Mouse (Mus musculus): ENCODE results near the gene Rps2. TPM values are rescaled to one million over a fixed set of nuclear protein-coding genes. Genes with fewer than 3 reads are reported as not detected.

The Rps2 gene
- total RNA-seq, 2 experiments from 2014 or later, result 1,766 to 5,974 TPM

GRCm38 (mm10) chr17:24765016-24765905 is 47.3 kb downstream of the Rps2 start:
- ATAC-seq (replicated peaks; ENCODE audit: poor library complexity), result no peak

GRCm38 (mm10) chr17:24766266-24766875 is 48.5 kb downstream of the Rps2 start:
- ATAC-seq (replicated peaks; ENCODE audit: poor library complexity), result no peak

GRCm38 (mm10) chr17:24769146-24769545 is 51.2 kb downstream of the Rps2 start:
- ATAC-seq (replicated peaks; ENCODE audit: poor library complexity), result no peak

Other genes with a start within 250 kb of the Rps2 start
Only the 30 nearest of the 33 such genes appear.
- gene Mlst8, start 239.0 kb upstream of the Rps2 start, total RNA-seq (2015), result 9.2 TPM in 2 replicates
- gene Mlst8, start 239.0 kb upstream of the Rps2 start, total RNA-seq (2017), result 14.9 and 28.9 TPM in 2 replicates
- gene Caskin1, start 229.5 kb upstream of the Rps2 start, total RNA-seq (2015), result not detected in 2 replicates
- gene Caskin1, start 229.5 kb upstream of the Rps2 start, total RNA-seq (2017), result not detected in 2 replicates
- gene Traf7, start 190.2 kb upstream of the Rps2 start, total RNA-seq (2015), result 50.9 and 54.7 TPM in 2 replicates
- gene Traf7, start 190.2 kb upstream of the Rps2 start, total RNA-seq (2017), result 91.7 and 98.9 TPM in 2 replicates
- gene Rab26, start 183.9 kb upstream of the Rps2 start, total RNA-seq (2015), result 0.12 and 0.17 TPM in 2 replicates
- 0.14 and 0.71 TPM in 2 replicates for gene Rab26, start 183.9 kb upstream of the Rps2 start, total RNA-seq (2017)
- gene Pkd1, start 168.3 kb upstream of the Rps2 start, total RNA-seq (2015), result 7.4 and 10.6 TPM in 2 replicates
- gene Pkd1, start 168.3 kb upstream of the Rps2 start, total RNA-seq (2017), result 6.2 and 15.1 TPM in 2 replicates
- 64.3 and 66.9 TPM in 2 replicates for gene Tsc2, start 85.5 kb upstream of the Rps2 start, total RNA-seq (2015)
- 52.1 and 54.1 TPM in 2 replicates for gene Tsc2, start 85.5 kb upstream of the Rps2 start, total RNA-seq (2017)
- gene Nthl1, start 85.4 kb upstream of the Rps2 start, total RNA-seq (2015), result 5.7 and 6.7 TPM in 2 replicates
- gene Nthl1, start 85.4 kb upstream of the Rps2 start, total RNA-seq (2017), result 12.0 and 13.6 TPM in 2 replicates
- 1.2 and 2.6 TPM in 2 replicates for gene Slc9a3r2, start 67.8 kb upstream of the Rps2 start, total RNA-seq (2015)
- 1.4 and 1.6 TPM in 2 replicates for gene Slc9a3r2, start 67.8 kb upstream of the Rps2 start, total RNA-seq (2017)
- not detected in 2 replicates for gene Npw, start 59.7 kb upstream of the Rps2 start, total RNA-seq (2015)
- not detected in 2 replicates for gene Npw, start 59.7 kb upstream of the Rps2 start, total RNA-seq (2017)
- 25.0 and 29.1 TPM in 2 replicates for gene Zfp598, start 48.4 kb upstream of the Rps2 start, total RNA-seq (2015)
- 21.3 and 22.6 TPM in 2 replicates for gene Zfp598, start 48.4 kb upstream of the Rps2 start, total RNA-seq (2017)
- gene Syngr3, start 28.2 kb upstream of the Rps2 start, total RNA-seq (2015), result not detected in 2 replicates
- not detected in 2 replicates for gene Syngr3, start 28.2 kb upstream of the Rps2 start, total RNA-seq (2017)
- gene Gfer, start 22.0 kb upstream of the Rps2 start, total RNA-seq (2015), result 22.4 and 23.6 TPM in 2 replicates
- 37.2 and 62.7 TPM in 2 replicates for gene Gfer, start 22.0 kb upstream of the Rps2 start, total RNA-seq (2017)
- 2.6 and 3.4 TPM in 2 replicates for gene Noxo1, start 21.9 kb upstream of the Rps2 start, total RNA-seq (2015)
- gene Noxo1, start 21.9 kb upstream of the Rps2 start, total RNA-seq (2017), result 1.0 and 1.2 TPM in 2 replicates
- 27.6 and 36.8 TPM in 2 replicates for gene Tbl3, start 10.5 kb upstream of the Rps2 start, total RNA-seq (2015)
- 41.1 and 45.3 TPM in 2 replicates for gene Tbl3, start 10.5 kb upstream of the Rps2 start, total RNA-seq (2017)
- gene Rnf151, start 53 bp upstream of the Rps2 start, total RNA-seq (2015), result 0.20 TPM in 1 of 2 replicates, not detected in the other
- not detected in 2 replicates for gene Rnf151, start 53 bp upstream of the Rps2 start, total RNA-seq (2017)
- gene Ndufb10, start 6.4 kb downstream of the Rps2 start, total RNA-seq (2015), result 236 and 247 TPM in 2 replicates
- 256 and 308 TPM in 2 replicates for gene Ndufb10, start 6.4 kb downstream of the Rps2 start, total RNA-seq (2017)
- 0.24 and 0.74 TPM in 2 replicates for gene Rpl3l, start 9.7 kb downstream of the Rps2 start, total RNA-seq (2015)
- 0.30 TPM in 1 of 2 replicates, not detected in the other for gene Rpl3l, start 9.7 kb downstream of the Rps2 start, total RNA-seq (2017)
- gene Msrb1, start 18.5 kb downstream of the Rps2 start, total RNA-seq (2015), result 378 and 438 TPM in 2 replicates
- gene Msrb1, start 18.5 kb downstream of the Rps2 start, total RNA-seq (2017), result 155 and 224 TPM in 2 replicates
- not detected in 2 replicates for gene Hs3st6, start 34.9 kb downstream of the Rps2 start, total RNA-seq (2015)
- gene Hs3st6, start 34.9 kb downstream of the Rps2 start, total RNA-seq (2017), result not detected in 2 replicates
- gene Meiob, start 86.2 kb downstream of the Rps2 start, total RNA-seq (2015), result not detected in 2 replicates
- gene Meiob, start 86.2 kb downstream of the Rps2 start, total RNA-seq (2017), result not detected in 2 replicates
- 31.4 and 34.4 TPM in 2 replicates for gene Hagh, start 122.0 kb downstream of the Rps2 start, total RNA-seq (2015)
- gene Hagh, start 122.0 kb downstream of the Rps2 start, total RNA-seq (2017), result 36.0 TPM in 2 replicates
- 10.5 and 11.3 TPM in 2 replicates for gene Fahd1, start 132.2 kb downstream of the Rps2 start, total RNA-seq (2015)
- gene Fahd1, start 132.2 kb downstream of the Rps2 start, total RNA-seq (2017), result 17.0 and 18.9 TPM in 2 replicates
- gene Igfals, start 147.9 kb downstream of the Rps2 start, total RNA-seq (2015), result not detected in 2 replicates
- not detected in 2 replicates for gene Igfals, start 147.9 kb downstream of the Rps2 start, total RNA-seq (2017)
- gene Nubp2, start 168.2 kb downstream of the Rps2 start, total RNA-seq (2015), result 103 and 114 TPM in 2 replicates
- gene Nubp2, start 168.2 kb downstream of the Rps2 start, total RNA-seq (2017), result 50.4 and 57.8 TPM in 2 replicates
- 14.6 and 17.9 TPM in 2 replicates for gene Spsb3, start 168.5 kb downstream of the Rps2 start, total RNA-seq (2015)
- 13.9 and 15.3 TPM in 2 replicates for gene Spsb3, start 168.5 kb downstream of the Rps2 start, total RNA-seq (2017)
- gene Eme2, start 177.0 kb downstream of the Rps2 start, total RNA-seq (2015), result 3.2 and 6.9 TPM in 2 replicates
- gene Eme2, start 177.0 kb downstream of the Rps2 start, total RNA-seq (2017), result 9.1 and 18.6 TPM in 2 replicates
- gene Mrps34, start 177.0 kb downstream of the Rps2 start, total RNA-seq (2015), result 54.2 and 59.2 TPM in 2 replicates
- 31.9 and 35.5 TPM in 2 replicates for gene Mrps34, start 177.0 kb downstream of the Rps2 start, total RNA-seq (2017)
- 21.2 and 32.1 TPM in 2 replicates for gene Nme3, start 178.4 kb downstream of the Rps2 start, total RNA-seq (2015)
- 17.0 and 26.5 TPM in 2 replicates for gene Nme3, start 178.4 kb downstream of the Rps2 start, total RNA-seq (2017)
- 14.1 and 21.7 TPM in 2 replicates for gene Mapk8ip3, start 218.9 kb downstream of the Rps2 start, total RNA-seq (2015)
- 25.2 and 29.3 TPM in 2 replicates for gene Mapk8ip3, start 218.9 kb downstream of the Rps2 start, total RNA-seq (2017)
- gene Jpt2, start 242.6 kb downstream of the Rps2 start, total RNA-seq (2015), result 125 and 131 TPM in 2 replicates
- 114 and 116 TPM in 2 replicates for gene Jpt2, start 242.6 kb downstream of the Rps2 start, total RNA-seq (2017)